Mouse (Mus musculus): Measurements from ENCODE around the gene Klk10. TPM values are rescaled to one million over a fixed set of nuclear protein-coding genes. Genes with fewer than 3 reads are reported as not detected.
A peak's percentile ranks its signal among the peaks of the same experiment; 100 is the strongest.

The Klk10 gene
- polyA plus RNA-seq, 1 experiment from 2014 or later, result not detected

GRCm38 (mm10) chr7:43777423-43777822 is 3.4 kb upstream of the Klk10 start:
- no peaks in the 10 kb centered on the region for H3K9me3 ChIP-seq (replicated peaks)
- H3K4me2 ChIP-seq, result no peak overlapping the region
- ATAC-seq, result no peak
- H3K27me3 ChIP-seq (replicated peaks), result 0 out of 2 replicates have a peak, but pooled peaks cover under 1% of the 10 kb centered on the region
- no peak overlapping the region for H3K4me3 ChIP-seq
- 74% methylated on average over 12 of the region's 12 CpGs for WGBS (ENCODE audit: insufficient replicate concordance)
- no peaks in the 10 kb centered on the region for H3K4me1 ChIP-seq
- H3K27ac ChIP-seq, result no peak overlapping the region
- no peak overlapping the region for H3K9ac ChIP-seq
- H3K36me3 ChIP-seq, result no peaks in the 10 kb centered on the region

GRCm38 (mm10) chr7:43778176-43778970 is 2.5 kb upstream of the Klk10 start:
- Histone ChIP-seq H3K4me3 (no peak overlapping the region), H3K9me3 (replicated peaks) (no peaks in the 10 kb centered on the region), H3K27ac (no peak overlapping the region), H3K4me2 (no peak overlapping the region), H3K4me1 (no peaks in the 10 kb centered on the region), H3K27me3 (replicated peaks) (peaks cover 10% of the 10 kb centered on the region), H3K9ac (no peak overlapping the region), H3K36me3 (no peaks in the 10 kb centered on the region)
- no peak for ATAC-seq
- 68% methylated on average over 10 of the region's 10 CpGs for WGBS (ENCODE audit: insufficient replicate concordance)

GRCm38 (mm10) chr7:43780241-43780640 is 594 bp upstream of the Klk10 start:
- Histone ChIP-seq H3K4me3 (no peak overlapping the region), H3K4me1 (no peaks in the 10 kb centered on the region), H3K27ac (no peak overlapping the region), H3K9me3 (replicated peaks) (no peaks in the 10 kb centered on the region), H3K9ac (no peak overlapping the region), H3K36me3 (no peaks in the 10 kb centered on the region), H3K4me2 (no peak overlapping the region), H3K27me3 (replicated peaks) (peaks cover 26% of the 10 kb centered on the region)
- 51% methylated on average over 6 of the region's 6 CpGs for WGBS (ENCODE audit: insufficient replicate concordance)
- ATAC-seq, result no peak

DNA sequence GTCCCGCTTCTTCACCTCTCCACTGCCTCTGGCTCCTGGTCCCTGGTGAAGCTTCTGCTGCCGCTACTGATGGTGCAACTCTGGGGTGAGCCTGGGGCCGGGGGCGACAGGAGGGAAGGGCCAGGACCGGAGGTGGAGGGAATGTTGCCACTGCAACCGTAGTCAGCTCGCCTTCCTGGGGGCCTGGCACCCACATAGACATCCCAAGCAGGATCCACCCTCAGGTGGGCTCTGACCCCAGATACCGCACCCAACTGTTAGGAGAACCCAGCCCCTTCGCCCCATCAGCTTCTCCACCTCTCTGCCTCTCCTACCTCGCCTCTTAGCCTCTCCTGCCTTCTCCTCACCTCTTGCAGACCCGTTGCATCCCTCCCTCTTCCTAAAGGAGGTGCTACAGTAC is 706 bp downstream of the Klk10 start:
- H3K36me3 ChIP-seq, result no peaks in the 10 kb centered on the region
- WGBS (ENCODE audit: insufficient replicate concordance), result 71% methylated on average over 11 of the region's 11 CpGs
- peaks cover 26% of the 10 kb centered on the region for H3K27me3 ChIP-seq (replicated peaks)
- H3K4me2 ChIP-seq, result no peak overlapping the region
- H3K9me3 ChIP-seq (replicated peaks), result no peaks in the 10 kb centered on the region
- H3K27ac ChIP-seq, result no peak overlapping the region
- no peak overlapping the region for H3K4me3 ChIP-seq
- no peak overlapping the region for H3K9ac ChIP-seq
- ATAC-seq, result no peak
- H3K4me1 ChIP-seq, result no peaks in the 10 kb centered on the region

DNA sequence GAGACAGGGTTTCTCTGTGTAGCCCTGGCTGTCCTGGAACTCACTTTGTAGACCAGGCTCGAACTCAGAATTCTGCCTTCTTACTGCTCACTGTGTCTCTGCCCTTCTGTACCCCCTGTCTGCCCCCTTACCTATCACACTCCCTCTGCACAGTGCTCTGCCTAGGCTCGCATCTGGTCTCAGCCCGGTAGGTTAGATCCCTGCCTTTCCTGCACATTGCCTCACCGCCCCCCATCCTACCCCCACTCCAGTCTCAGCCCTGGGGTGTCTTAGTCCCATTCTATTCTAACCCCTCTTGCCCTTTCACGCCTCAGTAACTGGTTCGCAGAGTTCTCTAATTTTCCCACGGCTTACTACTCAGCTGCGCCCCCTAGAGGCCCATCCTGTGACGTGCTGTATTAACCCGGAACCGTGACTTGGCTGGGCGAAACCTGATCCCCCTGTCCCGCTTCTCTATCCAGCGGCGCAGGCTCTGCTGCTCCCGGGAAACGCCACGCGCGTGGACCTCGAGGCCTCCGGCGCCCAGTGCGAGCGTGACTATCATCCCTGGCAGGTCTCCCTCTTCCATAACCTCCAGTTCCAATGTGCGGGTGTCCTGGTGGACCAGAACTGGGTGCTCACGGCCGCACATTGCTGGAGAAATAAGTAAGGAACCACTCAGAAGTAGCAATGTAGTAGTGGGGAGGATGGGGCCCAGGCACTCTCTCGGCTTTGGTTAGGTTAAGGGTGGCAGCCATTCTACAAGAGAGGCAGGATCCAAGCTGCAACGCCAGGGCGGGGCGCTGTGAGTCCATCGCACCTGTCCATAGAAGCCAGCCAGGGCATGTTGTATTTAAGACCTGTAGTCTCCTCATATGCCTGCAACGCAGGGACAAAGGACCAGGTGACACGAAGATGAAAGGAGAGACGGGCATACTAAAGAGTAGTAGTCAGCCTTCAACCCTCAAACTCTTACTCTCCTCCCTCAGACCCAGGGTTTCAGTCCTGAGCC is 1.7 kb downstream of the Klk10 start:
- H3K27ac ChIP-seq, result no peak overlapping the region
- H3K9ac ChIP-seq, result no peak overlapping the region
- no peaks in the 10 kb centered on the region for H3K9me3 ChIP-seq (replicated peaks)
- peak; percentile 27; the same call in 1 of the 2 replicates for ATAC-seq
- no peaks in the 10 kb centered on the region for H3K36me3 ChIP-seq
- H3K4me1 ChIP-seq, result no peaks in the 10 kb centered on the region
- peak overlapping the region; percentile 61 for H3K4me2 ChIP-seq
- WGBS (ENCODE audit: insufficient replicate concordance), result 7% methylated on average over 36 of the region's 36 CpGs
- H3K27me3 ChIP-seq (replicated peaks), result peaks cover 26% of the 10 kb centered on the region
- H3K4me3 ChIP-seq, result peak overlapping the region; percentile 21; the same call in 1 of the 2 replicates

DNA sequence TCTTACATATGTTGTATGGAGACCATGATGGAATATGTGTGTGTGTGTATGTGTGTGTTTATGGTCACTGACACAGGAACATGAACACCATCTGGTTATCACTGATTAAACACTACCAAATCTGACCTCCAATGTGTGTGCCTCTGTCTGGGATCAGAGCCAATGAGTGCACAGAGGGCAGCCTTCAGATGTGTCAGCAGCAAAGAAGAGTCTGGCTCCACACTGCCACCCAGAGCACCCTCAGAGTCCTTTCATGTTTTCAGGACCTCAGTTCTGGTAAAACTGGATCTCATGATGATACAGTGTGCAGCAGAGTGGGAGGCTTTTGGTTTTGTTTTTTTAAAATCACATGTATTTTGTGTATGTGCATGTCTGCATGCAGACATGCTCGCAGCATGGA is 4.5 kb downstream of the Klk10 start:
- Histone ChIP-seq H3K36me3 (no peaks in the 10 kb centered on the region), H3K27ac (no peak overlapping the region), H3K27me3 (replicated peaks) (peaks cover 26% of the 10 kb centered on the region), H3K9ac (no peak overlapping the region), H3K4me1 (no peaks in the 10 kb centered on the region), H3K4me2 (no peak overlapping the region), H3K9me3 (replicated peaks) (no peaks in the 10 kb centered on the region), H3K4me3 (no peak overlapping the region)
- WGBS (ENCODE audit: insufficient replicate concordance), result 63% methylated on average over 1 of the region's 1 CpGs
- no peak for ATAC-seq

GRCm38 (mm10) chr7:43788096-43788495 is 7.3 kb downstream of the Klk10 start:
- Histone ChIP-seq H3K9me3 (replicated peaks) (no peaks in the 10 kb centered on the region), H3K9ac (no peak overlapping the region), H3K4me3 (no peak overlapping the region), H3K4me2 (no peak overlapping the region), H3K36me3 (no peaks in the 10 kb centered on the region), H3K27ac (no peak overlapping the region), H3K4me1 (no peaks in the 10 kb centered on the region), H3K27me3 (replicated peaks) (peaks cover 19% of the 10 kb centered on the region)
- no peak for ATAC-seq
- WGBS (ENCODE audit: insufficient replicate concordance), result 55% methylated on average over 3 of the region's 3 CpGs

DNA sequence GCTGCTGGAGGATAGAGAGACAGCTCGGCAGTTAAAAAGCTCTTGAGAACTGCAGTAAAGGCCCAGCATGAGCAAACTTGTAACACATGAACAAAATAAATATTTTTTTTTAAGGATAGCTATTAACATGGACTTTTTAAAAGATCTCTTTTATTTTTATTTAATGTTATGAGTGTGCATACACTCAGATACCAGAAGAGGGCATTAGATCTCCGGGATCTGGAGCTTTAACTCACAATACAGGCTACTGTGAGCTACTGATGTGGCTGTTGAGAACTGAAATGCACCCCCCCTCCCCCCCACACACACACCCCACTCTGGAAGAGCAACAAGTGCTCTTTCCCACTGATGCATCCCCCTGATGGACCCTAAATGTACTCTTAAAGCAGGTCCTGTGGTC is 8.5 kb downstream of the Klk10 start:
- Histone ChIP-seq H3K4me3 (no peak overlapping the region), H3K9me3 (replicated peaks) (no peaks in the 10 kb centered on the region), H3K4me1 (no peaks in the 10 kb centered on the region), H3K27ac (no peak overlapping the region), H3K4me2 (no peak overlapping the region), H3K27me3 (replicated peaks) (peaks cover 7% of the 10 kb centered on the region; the same call in 1 of the 2 replicates), H3K36me3 (no peaks in the 10 kb centered on the region), H3K9ac (no peak overlapping the region)
- no peak for ATAC-seq
- WGBS (ENCODE audit: insufficient replicate concordance), result 43% methylated on average over 2 of the region's 2 CpGs

GRCm38 (mm10) chr7:43791591-43791990 is 10.8 kb downstream of the Klk10 start, which contains the start of gene Klk9:
TSS of gene Klk9 (plus strand) at chr7:43791891.
- Histone ChIP-seq H3K27ac (no peak within 1 kb of the TSS), H3K4me3 (no peak within 1 kb of the TSS), H3K4me1 (peaks cover 3% of the 10 kb centered on the region; the same call in 1 of the 2 replicates), H3K9ac (no peak within 1 kb of the TSS), H3K4me2 (no peak within 1 kb of the TSS), H3K9me3 (replicated peaks) (no peaks in the 10 kb centered on the region), H3K36me3 (no peaks in the 10 kb centered on the region), H3K27me3 (replicated peaks) (peaks cover 18% of the 10 kb centered on the region)
- 42% methylated on average over 7 of the region's 7 CpGs for WGBS (ENCODE audit: insufficient replicate concordance)
- no peak for ATAC-seq

- 14% methylated on average over 8 of the region's 8 CpGs for WGBS (ENCODE audit: insufficient replicate concordance)
- no peaks in the 10 kb centered on the region for H3K9me3 ChIP-seq (replicated peaks)
- H3K27me3 ChIP-seq (replicated peaks), result peaks cover 37% of the 10 kb centered on the region
- H3K4me3 ChIP-seq, result peak overlapping the region; percentile 50
- no peaks in the 10 kb centered on the region for H3K36me3 ChIP-seq
- H3K4me1 ChIP-seq, result peaks cover 7% of the 10 kb centered on the region; the same call in 1 of the 2 replicates
- no peak overlapping the region for H3K27ac ChIP-seq
- H3K4me2 ChIP-seq, result peak overlapping the region; percentile 67
- no peak overlapping the region for H3K9ac ChIP-seq
- no peak for ATAC-seq
Measured at GRCm38 (mm10) chr7:43796355-43796754, 15.5 kb downstream of the Klk10 start.

DNA sequence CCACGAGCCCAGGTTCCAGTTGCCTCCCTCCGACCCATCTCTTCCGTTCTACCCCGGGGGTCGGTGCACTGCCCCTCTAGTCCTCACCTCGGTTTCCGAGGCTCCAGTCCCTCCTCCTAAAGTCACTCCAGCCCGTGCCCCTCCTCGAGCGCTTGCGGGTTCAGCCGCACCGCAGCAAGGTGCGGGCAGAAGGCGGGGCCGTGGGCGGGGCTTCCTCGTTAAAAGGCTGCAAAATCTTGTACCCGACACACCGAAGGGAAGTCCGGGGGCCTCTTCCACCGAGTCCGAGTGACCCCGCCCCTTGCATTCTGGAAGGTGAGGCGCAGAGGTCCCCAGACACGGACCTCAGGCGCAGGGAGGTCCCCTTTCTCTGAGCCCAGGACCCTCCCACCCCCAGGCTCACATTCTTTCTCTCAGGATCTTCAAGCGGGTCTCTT is 16.5 kb downstream of the Klk10 start, which contains the start of gene Klk8:
Klk8 (plus strand) TSS at position 245 of the 437 bp plus-strand sequence.
- peak within 1 kb of the TSS; percentile 67 for H3K4me2 ChIP-seq
- no peak within 1 kb of the TSS for H3K9ac ChIP-seq
- ATAC-seq, result no peak
- no peak within 1 kb of the TSS for H3K27ac ChIP-seq
- peaks cover 7% of the 10 kb centered on the region; the same call in 1 of the 2 replicates for H3K4me1 ChIP-seq
- H3K9me3 ChIP-seq (replicated peaks), result no peaks in the 10 kb centered on the region
- peak within 1 kb of the TSS; percentile 50 for H3K4me3 ChIP-seq
- WGBS (ENCODE audit: insufficient replicate concordance), result under 1% methylated on average over 28 of the region's 28 CpGs
- no peaks in the 10 kb centered on the region for H3K36me3 ChIP-seq
- peaks cover 37% of the 10 kb centered on the region for H3K27me3 ChIP-seq (replicated peaks)
